Mouse (Mus musculus) monocyte, adult 5-6 weeks (primary cell): Measurements from ENCODE around the gene Magi1. TPM values are rescaled to one million over a fixed set of nuclear protein-coding genes. Genes with fewer than 3 reads are reported as not detected.

Experiments used
- ATAC-seq: fragments of 153-309, 156-312 bp; replicated peaks from 2 replicates; pipeline ENCODE4 v1.8.0; 2017; ENCODE audit warnings: mild to moderate bottlenecking; ENCODE audit not compliant: low TSS enrichment, insufficient number of reproducible peaks, severe bottlenecking, poor library complexity, low FRiP score
- total RNA-seq: library from RNA; stranded (forward); fragments of 200-1000, 200-491, 200-594 nt; gene quantifications from 3 replicates; pipeline ENCODE4 v1.2.3, GENCODE M21; 2017

Magi1 gene
- total RNA-seq, 1 experiment from 2014 or later, result not detected

- ATAC-seq, result no peak
These were observed 540.6 kb downstream of the Magi1 start for GRCm38 (mm10) chr6:93743145-93743544.

DNA sequence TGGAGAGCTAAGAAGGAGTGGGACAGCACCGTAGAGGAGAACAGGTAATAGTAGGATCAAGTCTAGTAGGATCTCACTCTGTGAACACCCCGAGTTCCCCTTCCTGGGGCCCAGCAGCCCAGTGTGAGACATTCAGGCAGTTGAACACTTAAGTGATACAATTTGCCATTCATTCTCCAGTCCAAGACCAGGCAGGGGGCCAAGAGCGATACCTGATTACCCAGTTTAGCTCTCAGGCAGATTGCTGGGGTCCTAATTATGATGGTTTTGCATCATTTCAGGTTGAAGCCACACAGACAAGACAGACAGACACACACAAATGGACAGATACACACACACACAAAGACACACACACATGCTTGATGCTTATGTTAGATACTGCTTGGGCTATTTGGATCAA is 543.9 kb downstream of the Magi1 start:
- no peak for ATAC-seq

GRCm38 (mm10) chr6:93737083-93737482 is 546.6 kb downstream of the Magi1 start:
- ATAC-seq, result no peak

DNA sequence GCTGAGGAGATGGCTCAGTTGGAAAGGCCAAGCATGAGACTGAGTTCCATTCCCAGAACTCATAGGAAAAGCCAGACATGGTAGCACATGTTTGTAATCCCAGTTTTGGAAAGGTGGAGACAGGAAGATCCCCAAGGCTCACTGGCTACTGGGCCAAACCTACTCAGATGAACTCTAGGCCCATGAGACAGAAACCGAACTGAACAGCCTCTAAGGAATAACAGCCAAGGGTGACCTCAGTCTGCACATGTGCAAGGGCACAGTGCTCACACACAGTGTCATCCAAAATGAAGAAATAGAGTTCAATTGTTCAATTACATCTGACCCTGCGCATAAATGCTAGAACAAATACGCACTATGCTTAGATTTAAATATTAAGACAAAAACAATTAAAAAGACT is 547.6 kb downstream of the Magi1 start:
- no peak for ATAC-seq

GRCm38 (mm10) chr6:93733800-93734199 is 549.9 kb downstream of the Magi1 start:
- no peak for ATAC-seq

GRCm38 (mm10) chr6:93729702-93730101 is 554.0 kb downstream of the Magi1 start:
- ATAC-seq, result no peak

GRCm38 (mm10) chr6:93728791-93729190 is 554.9 kb downstream of the Magi1 start:
- ATAC-seq, result no peak

- no peak for ATAC-seq
These were observed 556.0 kb downstream of the Magi1 start for GRCm38 (mm10) chr6:93727630-93728178.

DNA sequence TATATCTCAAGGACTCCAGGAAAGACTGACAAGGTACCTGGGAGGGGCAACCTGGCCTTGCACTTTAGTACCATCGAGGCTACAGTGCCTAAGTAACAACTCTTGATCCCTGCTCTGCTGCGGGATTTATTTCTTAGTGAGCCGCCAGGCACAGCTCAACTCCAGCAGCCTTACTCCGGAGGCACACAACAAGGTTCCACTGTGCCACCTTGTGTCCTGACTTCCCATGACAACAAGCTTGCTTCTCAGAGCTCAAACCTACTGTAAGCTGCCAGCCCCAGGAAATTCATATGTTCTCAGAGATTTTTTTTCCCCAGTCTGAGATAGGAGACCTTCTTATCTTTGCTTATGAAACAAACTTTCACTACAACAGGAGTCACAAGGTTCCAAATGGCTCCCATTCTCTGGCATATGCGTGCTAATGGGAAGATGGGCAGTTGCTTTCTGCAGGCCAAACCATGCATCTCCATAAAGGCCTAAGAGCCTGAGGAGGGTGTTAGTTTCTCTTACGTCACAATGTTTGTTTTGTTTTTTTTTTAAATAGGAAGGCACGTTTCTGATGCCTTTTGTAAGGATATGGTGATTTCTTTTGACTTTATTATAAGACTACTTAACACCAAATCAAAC is 556.8 kb downstream of the Magi1 start:
- ATAC-seq, result no peak

DNA sequence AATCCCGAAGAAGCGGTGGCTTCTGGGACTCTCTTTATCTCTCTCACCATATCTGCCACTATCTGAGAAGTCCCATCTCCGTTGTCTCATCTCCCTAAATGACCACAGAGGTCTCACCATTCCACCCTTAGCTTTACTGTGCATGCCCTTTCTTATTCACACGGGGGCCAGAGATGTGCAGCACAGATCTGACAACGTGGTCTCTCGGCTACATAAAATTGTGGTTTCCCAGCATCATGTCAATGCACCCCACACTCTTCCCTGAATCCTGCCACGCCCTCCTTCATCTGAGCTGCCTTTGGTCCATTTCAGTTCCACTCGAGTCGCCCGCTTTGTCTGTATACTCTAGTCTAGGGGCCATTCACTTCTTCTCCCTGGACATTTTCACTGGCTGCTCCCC is 557.6 kb downstream of the Magi1 start:
- ATAC-seq, result no peak

DNA sequence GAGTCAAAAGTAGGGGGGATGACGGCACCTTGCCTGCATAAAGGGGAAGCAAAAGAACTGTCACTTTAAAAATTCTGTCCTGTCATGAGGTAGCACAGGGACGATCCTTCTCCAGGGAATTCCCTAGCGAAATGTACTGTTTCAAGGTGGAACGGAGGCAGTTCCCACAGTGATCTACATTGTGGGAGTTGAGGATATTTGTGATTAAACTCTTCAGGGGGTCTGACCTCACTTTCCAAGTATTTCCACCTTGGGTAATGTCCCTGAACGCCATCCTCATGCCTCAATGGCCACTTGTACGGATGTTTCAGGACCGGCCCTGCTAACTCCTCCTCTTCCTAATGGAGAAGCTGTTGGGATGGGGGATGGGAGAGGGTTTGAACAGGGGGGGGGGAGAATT is 559.0 kb downstream of the Magi1 start:
- ATAC-seq, result no peak

- ATAC-seq, result no peak
These were observed 560.5 kb downstream of the Magi1 start for GRCm38 (mm10) chr6:93723226-93723625.

- ATAC-seq, result no peak
These were observed 564.2 kb downstream of the Magi1 start for GRCm38 (mm10) chr6:93719532-93719931.

DNA sequence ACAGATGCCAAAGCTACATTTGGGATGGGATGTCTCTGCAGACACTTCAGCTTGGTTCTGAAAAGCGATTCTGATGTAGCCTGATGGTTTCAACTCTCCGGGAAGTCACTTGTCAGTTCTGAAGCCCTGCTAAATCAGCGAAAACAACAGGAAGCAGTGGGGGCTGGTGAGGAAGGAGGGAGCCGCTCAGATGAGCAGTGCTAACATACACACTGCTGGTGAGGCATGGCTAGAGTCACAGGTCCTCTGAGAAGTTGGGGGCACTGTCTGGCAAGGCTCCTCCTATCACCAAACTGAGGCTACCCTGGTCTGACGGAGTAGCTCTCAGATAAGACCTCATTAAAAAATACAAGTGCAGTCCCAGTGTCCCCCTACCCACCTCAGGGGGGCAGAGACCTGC is 565.3 kb downstream of the Magi1 start:
- no peak for ATAC-seq

DNA sequence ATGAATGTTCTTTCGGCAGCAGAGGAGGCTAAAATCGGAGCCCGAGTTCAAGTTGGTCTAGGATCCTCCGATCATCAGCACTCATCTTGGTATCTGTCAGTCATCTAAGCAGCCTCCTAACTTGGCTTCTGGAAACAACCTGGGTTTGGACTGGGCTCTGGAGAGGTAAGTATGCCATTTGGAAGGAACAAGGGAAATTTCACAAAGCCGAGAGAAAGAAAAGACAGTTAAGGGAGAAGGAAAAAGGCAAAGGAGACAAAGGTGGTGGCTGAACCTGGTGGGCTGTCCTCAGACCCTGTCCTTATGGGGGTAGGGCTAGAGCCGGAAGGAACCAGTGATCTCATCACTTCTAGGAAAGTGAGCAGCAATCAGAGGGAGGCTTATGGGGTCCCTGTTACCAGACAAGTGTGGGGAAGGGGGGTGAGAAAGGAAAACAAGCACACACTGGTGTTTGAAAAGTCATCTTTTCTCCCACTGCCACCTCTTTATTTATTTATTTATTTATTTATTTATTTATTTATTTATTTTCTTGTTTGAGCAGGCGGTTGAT is 565.8 kb downstream of the Magi1 start:
- no peak for ATAC-seq

DNA sequence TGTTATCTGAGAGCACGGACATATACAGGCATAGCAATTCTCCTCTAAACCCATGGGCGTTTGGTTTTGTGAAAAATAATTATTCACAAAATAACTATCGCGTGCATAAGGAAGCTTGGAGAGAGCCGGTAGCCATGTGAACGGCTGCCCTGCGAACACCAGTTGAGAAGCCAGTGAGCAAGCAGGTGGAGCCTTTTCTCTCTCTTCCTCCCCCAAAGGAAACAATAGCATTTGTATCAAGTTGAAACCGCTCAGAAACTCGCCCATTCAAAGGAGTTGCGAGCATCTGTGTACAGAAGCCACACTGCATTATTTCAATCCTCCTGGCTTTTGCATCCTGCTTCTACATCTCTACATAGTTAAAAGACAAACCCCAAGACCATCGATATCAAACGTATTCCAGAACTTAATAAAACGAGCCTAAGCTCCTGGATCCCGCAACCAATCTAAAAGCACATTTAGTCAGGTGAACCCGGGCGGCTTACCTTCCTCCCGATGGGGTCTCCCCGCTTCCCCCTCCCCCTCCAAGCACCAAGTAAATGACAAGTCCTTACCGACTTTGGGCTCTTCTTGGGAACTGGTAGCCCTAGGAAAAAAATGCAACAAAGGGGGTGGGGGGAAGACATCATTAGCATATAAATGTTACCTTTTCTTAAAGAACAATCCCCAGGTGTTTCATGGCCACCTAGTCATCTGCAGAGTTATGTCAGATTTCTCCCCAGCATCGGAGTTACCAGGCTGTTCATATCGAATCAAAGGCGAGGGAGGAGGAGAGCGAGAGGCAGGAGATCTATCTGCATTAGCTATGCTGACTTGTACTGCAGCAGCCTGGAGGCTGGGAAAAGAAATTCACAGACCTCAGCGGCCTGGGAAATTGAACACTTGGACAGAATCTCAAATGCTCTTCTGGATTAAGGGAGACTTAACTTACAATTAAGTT is 566.8 kb downstream of the Magi1 start:
- no peak for ATAC-seq

DNA sequence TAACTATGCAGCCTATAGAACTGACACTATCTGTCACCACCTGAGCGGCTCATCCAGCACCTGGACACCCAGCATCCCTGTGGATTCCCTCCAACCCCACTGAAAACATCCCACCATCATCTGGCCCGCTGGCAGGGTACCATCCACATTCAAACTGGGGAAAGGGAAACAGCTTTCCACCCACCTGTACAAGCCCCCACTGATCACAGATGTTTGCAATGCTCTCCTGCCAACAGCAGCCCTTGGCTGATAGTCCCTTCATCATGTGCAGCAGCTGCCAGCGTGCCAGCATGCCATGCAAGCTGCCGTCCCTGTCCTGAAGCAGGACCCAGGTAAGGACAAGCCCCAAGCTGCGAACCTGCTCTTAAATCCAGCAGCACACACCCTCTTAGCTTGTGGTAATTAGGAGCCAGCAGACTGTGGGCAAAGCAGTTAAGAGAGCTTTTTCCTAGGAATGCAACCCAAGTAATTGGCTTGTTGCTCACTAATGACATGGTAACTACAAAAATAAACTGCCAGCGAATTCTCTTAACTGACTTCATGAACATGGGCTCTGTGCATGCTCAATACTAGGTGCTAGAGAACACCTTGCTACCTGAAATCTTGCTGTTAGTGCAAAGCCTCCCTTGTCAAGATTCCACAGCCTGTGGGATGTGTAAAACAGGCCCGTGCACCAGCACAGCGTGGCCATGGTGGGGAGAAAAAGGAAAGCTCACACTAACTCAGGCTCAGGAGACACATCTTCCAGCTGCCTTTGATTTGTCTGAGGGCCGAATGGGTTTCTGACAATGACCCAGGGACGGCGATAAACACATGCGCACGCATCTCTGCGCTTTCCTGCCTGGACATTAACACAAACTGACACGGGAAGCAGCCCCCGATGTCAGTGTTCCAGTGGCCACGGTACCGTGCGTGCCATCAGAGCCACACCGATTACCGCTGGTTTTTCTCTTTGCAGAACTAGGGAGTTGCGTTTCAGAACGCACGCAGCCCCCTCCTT is 568.2 kb downstream of the Magi1 start:
- ATAC-seq, result no peak

- no peak for ATAC-seq
These were observed 579.4 kb downstream of the Magi1 start for GRCm38 (mm10) chr6:93704350-93704749.
